Mouse (Mus musculus) E14TG2a.4 (cell line): ENCODE results near the gene Mdh2.

ENCODE experiments used
- CTCF ChIP-seq: conservative IDR thresholded peaks from 2 replicates; pipeline ENCODE4 v1.5.1; 2014; ENCODE audit warnings: low read length
- NANOG ChIP-seq: IDR thresholded peaks from 2 replicates; pipeline ENCODE4 v1.6.1; 2014; ENCODE audit warnings: borderline replicate concordance, low read length, mixed read lengths

GRCm38 (mm10) chr5:135794859-135795181 is 16.5 kb downstream of the Mdh2 start:
- TF ChIP-seq CTCF (no peak), NANOG (no peak)
